In the genomic region with DNA sequence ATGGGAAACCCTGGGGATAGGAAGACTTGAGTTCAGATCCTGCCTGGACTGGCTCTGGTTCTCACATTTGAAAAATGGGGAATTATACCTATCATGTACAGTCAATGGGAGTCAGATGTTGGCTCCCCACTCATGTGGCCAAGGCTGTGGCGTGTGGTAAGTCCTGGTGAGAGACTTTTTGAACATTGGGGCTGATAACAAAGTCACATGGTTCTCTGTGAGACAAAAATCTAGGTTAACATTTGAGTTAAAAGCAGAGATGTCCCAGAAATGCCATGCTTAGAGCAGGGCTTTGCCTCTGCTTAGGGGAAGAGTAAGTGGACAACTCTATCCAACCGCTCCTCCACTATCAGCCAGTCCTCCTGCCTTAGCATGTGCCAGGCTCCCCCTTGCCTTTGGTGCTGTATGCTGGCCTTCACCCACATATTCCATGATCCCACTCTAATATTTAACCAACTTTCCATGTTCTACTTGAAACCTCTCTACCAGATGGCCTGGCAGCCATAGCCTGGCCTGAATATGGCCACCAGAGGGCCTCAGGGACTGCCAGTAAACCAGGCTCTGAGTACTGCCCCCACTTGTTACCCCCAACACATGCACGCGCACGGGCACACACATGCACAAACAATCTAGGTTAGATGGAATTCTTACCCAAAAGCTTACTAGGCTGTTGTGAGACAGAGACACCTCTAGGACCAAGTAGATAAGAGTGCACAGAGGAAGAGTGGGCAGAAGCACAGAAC, we compare ENCODE assay signal across 10 mouse cellular contexts. TPM values are rescaled to one million over a fixed set of nuclear protein-coding genes. Genes with fewer than 3 reads are reported as not detected.
DNase-seq lines count a peak whose midpoint lies in the region; ATAC-seq and TF ChIP-seq lines count a peak whose summit lies in the region.
"Had no signal": no experiment of that assay in that cellular context is flagged by ENCODE, and none has a peak within 500 bp of the region (broad histone marks: within the 10 kb centered on the region; RNA-seq: fewer than 3 reads in every experiment).

No protein-coding gene starts in this region.

- no peaks in the 10 kb centered on the region for H3K36me3 ChIP-seq in spleen, adult 2 months (ENCODE audit: control insufficient read depth, insufficient read depth, low read length)
- H3K36me3 ChIP-seq: heart, embryonic 15.5 days had no signal

- 55% methylated on average over 5 of the region's 5 CpGs for WGBS in spleen, adult 2 months

- ATAC-seq in monocyte, adult 5-6 weeks (replicated peaks; ENCODE audit: insufficient number of reproducible peaks, low FRiP score, low TSS enrichment, poor library complexity, severe bottlenecking) = no peak; the same call in 1 of the 2 replicates

- no peaks in the 10 kb centered on the region for H3K4me1 ChIP-seq in spleen, adult 2 months (ENCODE audit: control insufficient read depth, insufficient read depth, insufficient read length)

- intact Hi-C loops in heart, postnatal 14 days (cut with DNase I) = loop anchor here (1.0 to 5.0 kb wide), 2 partner anchors 41 to 55 kb away; no protein-coding TSS in a partner anchor

- no peak for TF ChIP-seq POLR2A in spleen, adult 2 months (IDR thresholded peaks at IDR 0.05; ENCODE audit: low read depth, low read length)

- H3K27ac ChIP-seq in spleen, adult 2 months (ENCODE audit: insufficient read depth, low read length) = no peak overlapping the region
- H3K27ac ChIP-seq: heart, embryonic 15.5 days had no signal

- H3K4me3 ChIP-seq in spleen, adult 2 months (ENCODE audit: extremely low read depth, insufficient read depth, insufficient read length) = no peak overlapping the region
- H3K4me3 ChIP-seq: heart, embryonic 15.5 days; megakaryocyte, embryonic 14.5 days had no signal

- DNase-seq in heart, postnatal 14 days = peak; percentile 39 to 65
- no peak for DNase-seq in heart, adult 9 months (ENCODE audit: low spot score in 2 of 2)
- DNase-seq in spleen, adult 2 months (ENCODE audit: low read depth in 1 of 2, low spot score in 2 of 2) = peak in 1 of 2 experiments; percentile 18
- DNase-seq in spleen, adult 12 weeks (ENCODE audit: low spot score) = no peak
- DNase-seq in cerebellum, adult 8-10 months = peak; percentile 66
- DNase-seq in kidney, postnatal 14 days = peak; percentile 74
- DNase-seq in right cerebral cortex, postnatal 4 days = peak; percentile 58

- TF ChIP-seq CTCF in spleen, adult 2 months (IDR thresholded peaks at IDR 0.05; ENCODE audit: extremely low read depth, insufficient read depth, insufficient read length, insufficient replicate concordance) = peak; percentile 42; the same call in 1 of the 2 replicates

- peaks cover 6% of the 10 kb centered on the region for H3K27me3 ChIP-seq in spleen, adult 2 months (ENCODE audit: control insufficient read depth, insufficient read depth, low read length)

RNA-seq across cellular contexts. Expression of gene Arvcf, which starts 3.5 kb away (rescaled TPM):
- 10 to 100 TPM; 17.9 to 21.6 TPM for total RNA-seq in heart, postnatal 14 days (2021)
- polyA plus RNA-seq in spleen, adult 2 months (2012; rRNA removed) = 55.9 and 57.1 TPM in 2 replicates
- 1.4 to 2.2 TPM (median 1.7 TPM) in 3 replicates for total RNA-seq in monocyte, adult 5-6 weeks (2017)

RNA-seq across cellular contexts. Expression of gene Tango2, which starts 3.6 kb away (rescaled TPM):
- total RNA-seq in heart, postnatal 14 days (2021) = 10 to 100 TPM; 91.6 to 98.4 TPM
- 29.4 and 31.1 TPM in 2 replicates for polyA plus RNA-seq in spleen, adult 2 months (2012; rRNA removed)
- 15.3 to 37.3 TPM (median 31.7 TPM) in 3 replicates for total RNA-seq in monocyte, adult 5-6 weeks (2017)

Comparison
In these comparisons a context has a peak if more than half of its experiments do, and no peak if none do; other contexts are left out.
1. DNase-seq: peak in heart, postnatal 14 days (2 of 2), cerebellum, adult 8-10 months (single experiment), kidney, postnatal 14 days (single experiment) and right cerebral cortex, postnatal 4 days (single experiment); none in heart, adult 9 months (0 of 2) and spleen, adult 12 weeks (single experiment).